Mouse (Mus musculus): ENCODE measurements around the gene Fbxo6. TPM values are rescaled to one million over a fixed set of nuclear protein-coding genes. Genes with fewer than 3 reads are reported as not detected.
"Not testable (repeated sequence)": the region's sequence is repeated elsewhere in the genome, so short reads cannot be mapped to it uniquely, and the experiment has no call there.

Gene Fbxo6
- polyA plus RNA-seq, 1 experiment = 54.4 TPM

GRCm38 (mm10) chr4:148122694-148123066 lies 29.3 kb downstream of the Fbxo6 start:
- H3K79me2 ChIP-seq (ENCODE audit: control insufficient read depth, insufficient read depth) = no peaks in the 10 kb centered on the region
- H3K36me3 ChIP-seq (ENCODE audit: control insufficient read depth, insufficient read depth) = no peaks in the 10 kb centered on the region
- TF ChIP-seq MAX (IDR thresholded peaks at IDR 0.05) (no peak), USF1 (IDR thresholded peaks at IDR 0.05; ENCODE audit: low read depth) (no peak), CTCF (IDR thresholded peaks at IDR 0.05; ENCODE audit: control insufficient read depth, insufficient read depth, insufficient read length) (no peak), MYOD1 (IDR thresholded peaks at IDR 0.05; ENCODE audit: control insufficient read depth, insufficient read length, low read depth) (no peak), CEBPB (IDR thresholded peaks at IDR 0.05; ENCODE audit: low read depth) (no peak), MYOG (IDR thresholded peaks at IDR 0.05; ENCODE audit: control insufficient read depth, extremely low read depth, insufficient read length) (no peak)
- no peak overlapping the region for H3K4me3 ChIP-seq (ENCODE audit: insufficient read depth, poor library complexity, severe bottlenecking)
- H3K27me3 ChIP-seq (ENCODE audit: control insufficient read depth, insufficient read depth, insufficient read length) = no peaks in the 10 kb centered on the region
- H3ac ChIP-seq (ENCODE audit: control insufficient read depth, insufficient read length, low read depth) = no peak overlapping the region
- H3K79me3 ChIP-seq (ENCODE audit: low read depth) = no peaks in the 10 kb centered on the region

GRCm38 (mm10) chr4:148121982-148122693 lies 29.8 kb downstream of the Fbxo6 start:
- Histone ChIP-seq H3K79me3 (ENCODE audit: low read depth) (no peaks in the 10 kb centered on the region), H3K4me3 (ENCODE audit: insufficient read depth, poor library complexity, severe bottlenecking) (no peak overlapping the region), H3K36me3 (ENCODE audit: control insufficient read depth, insufficient read depth) (no peaks in the 10 kb centered on the region), H3K79me2 (ENCODE audit: control insufficient read depth, insufficient read depth) (no peaks in the 10 kb centered on the region), H3ac (ENCODE audit: control insufficient read depth, insufficient read length, low read depth) (no peak overlapping the region), H3K27me3 (ENCODE audit: control insufficient read depth, insufficient read depth, insufficient read length) (no peaks in the 10 kb centered on the region)
- TF ChIP-seq MYOD1 (IDR thresholded peaks at IDR 0.05; ENCODE audit: control insufficient read depth, insufficient read length, low read depth) = peak; percentile 65
- no peak for TF ChIP-seq CEBPB (IDR thresholded peaks at IDR 0.05; ENCODE audit: low read depth)

- Histone ChIP-seq H3K4me3 (ENCODE audit: insufficient read depth, poor library complexity, severe bottlenecking) (no peak overlapping the region), H3K36me3 (ENCODE audit: control insufficient read depth, insufficient read depth) (no peaks in the 10 kb centered on the region), H3K79me2 (ENCODE audit: control insufficient read depth, insufficient read depth) (no peaks in the 10 kb centered on the region), H3ac (ENCODE audit: control insufficient read depth, insufficient read length, low read depth) (no peak overlapping the region), H3K79me3 (ENCODE audit: low read depth) (no peaks in the 10 kb centered on the region), H3K27me3 (ENCODE audit: control insufficient read depth, insufficient read depth, insufficient read length) (no peaks in the 10 kb centered on the region)
- TF ChIP-seq USF1 (IDR thresholded peaks at IDR 0.05; ENCODE audit: low read depth) (no peak), MAX (IDR thresholded peaks at IDR 0.05) (no peak), CTCF (IDR thresholded peaks at IDR 0.05; ENCODE audit: control insufficient read depth, insufficient read depth, insufficient read length) (no peak), MYOG (IDR thresholded peaks at IDR 0.05; ENCODE audit: control insufficient read depth, extremely low read depth, insufficient read length) (no peak), CEBPB (IDR thresholded peaks at IDR 0.05; ENCODE audit: low read depth) (no peak), FOSL1 (IDR thresholded peaks at IDR 0.05; ENCODE audit: insufficient read depth, low read length, poor library complexity, severe bottlenecking) (no peak), MYOD1 (IDR thresholded peaks at IDR 0.05; ENCODE audit: control insufficient read depth, insufficient read length, low read depth) (no peak)
Measured at GRCm38 (mm10) chr4:148121362-148121761, 30.6 kb downstream of the Fbxo6 start.

GRCm38 (mm10) chr4:148120555-148120954 lies 31.4 kb downstream of the Fbxo6 start:
- Histone ChIP-seq H3K79me2 (ENCODE audit: control insufficient read depth, insufficient read depth) (no peaks in the 10 kb centered on the region), H3ac (ENCODE audit: control insufficient read depth, insufficient read length, low read depth) (no peak overlapping the region), H3K27me3 (ENCODE audit: control insufficient read depth, insufficient read depth, insufficient read length) (no peaks in the 10 kb centered on the region), H3K4me3 (ENCODE audit: insufficient read depth, poor library complexity, severe bottlenecking) (no peak overlapping the region), H3K79me3 (ENCODE audit: low read depth) (no peaks in the 10 kb centered on the region), H3K36me3 (ENCODE audit: control insufficient read depth, insufficient read depth) (no peaks in the 10 kb centered on the region)
- TF ChIP-seq FOSL1 (IDR thresholded peaks at IDR 0.05; ENCODE audit: insufficient read depth, low read length, poor library complexity, severe bottlenecking) (no peak), USF1 (IDR thresholded peaks at IDR 0.05; ENCODE audit: low read depth) (no peak), CEBPB (IDR thresholded peaks at IDR 0.05; ENCODE audit: low read depth) (no peak), MYOD1 (IDR thresholded peaks at IDR 0.05; ENCODE audit: control insufficient read depth, insufficient read length, low read depth) (no peak), MYOG (IDR thresholded peaks at IDR 0.05; ENCODE audit: control insufficient read depth, extremely low read depth, insufficient read length) (no peak), CTCF (IDR thresholded peaks at IDR 0.05; ENCODE audit: control insufficient read depth, insufficient read depth, insufficient read length) (no peak), MAX (IDR thresholded peaks at IDR 0.05) (no peak)

- H3K79me2 ChIP-seq (ENCODE audit: control insufficient read depth, insufficient read depth) = not testable (repeated sequence)
Measured at GRCm38 (mm10) chr4:148119578-148119977, 32.4 kb downstream of the Fbxo6 start.

GRCm38 (mm10) chr4:148117392-148117791 lies 34.5 kb downstream of the Fbxo6 start:
- Histone ChIP-seq H3K27me3 (ENCODE audit: control insufficient read depth, insufficient read depth, insufficient read length) (no peaks in the 10 kb centered on the region), H3K79me2 (ENCODE audit: control insufficient read depth, insufficient read depth) (no peaks in the 10 kb centered on the region), H3K4me3 (ENCODE audit: insufficient read depth, poor library complexity, severe bottlenecking) (no peak overlapping the region), H3ac (ENCODE audit: control insufficient read depth, insufficient read length, low read depth) (no peak overlapping the region), H3K36me3 (ENCODE audit: control insufficient read depth, insufficient read depth) (no peaks in the 10 kb centered on the region), H3K79me3 (ENCODE audit: low read depth) (no peaks in the 10 kb centered on the region)
- TF ChIP-seq FOSL1 (IDR thresholded peaks at IDR 0.05; ENCODE audit: insufficient read depth, low read length, poor library complexity, severe bottlenecking) = no peak
- no peak for TF ChIP-seq MYOD1 (IDR thresholded peaks at IDR 0.05; ENCODE audit: control insufficient read depth, insufficient read length, low read depth)
- no peak for TF ChIP-seq MYOG (IDR thresholded peaks at IDR 0.05; ENCODE audit: control insufficient read depth, extremely low read depth, insufficient read length)
- no peak for TF ChIP-seq USF1 (IDR thresholded peaks at IDR 0.05; ENCODE audit: low read depth)
- TF ChIP-seq CTCF (IDR thresholded peaks at IDR 0.05; ENCODE audit: control insufficient read depth, insufficient read depth, insufficient read length) = no peak
- no peak for TF ChIP-seq MAX (IDR thresholded peaks at IDR 0.05)
- TF ChIP-seq CEBPB (IDR thresholded peaks at IDR 0.05; ENCODE audit: low read depth) = no peak

More at GRCm38 (mm10) chr4:148119578-148119977, 32.4 kb downstream of the Fbxo6 start:
- H3K79me3 ChIP-seq (ENCODE audit: low read depth); H3ac ChIP-seq (ENCODE audit: control insufficient read depth, insufficient read length, low read depth); H3K27me3 ChIP-seq (ENCODE audit: control insufficient read depth, insufficient read depth, insufficient read length); H3K36me3 ChIP-seq (ENCODE audit: control insufficient read depth, insufficient read depth); H3K4me3 ChIP-seq (ENCODE audit: insufficient read depth, poor library complexity, severe bottlenecking): not testable (repeated sequence)
